9 mouse cellular contexts compared by ENCODE assay signal in the genomic region with DNA sequence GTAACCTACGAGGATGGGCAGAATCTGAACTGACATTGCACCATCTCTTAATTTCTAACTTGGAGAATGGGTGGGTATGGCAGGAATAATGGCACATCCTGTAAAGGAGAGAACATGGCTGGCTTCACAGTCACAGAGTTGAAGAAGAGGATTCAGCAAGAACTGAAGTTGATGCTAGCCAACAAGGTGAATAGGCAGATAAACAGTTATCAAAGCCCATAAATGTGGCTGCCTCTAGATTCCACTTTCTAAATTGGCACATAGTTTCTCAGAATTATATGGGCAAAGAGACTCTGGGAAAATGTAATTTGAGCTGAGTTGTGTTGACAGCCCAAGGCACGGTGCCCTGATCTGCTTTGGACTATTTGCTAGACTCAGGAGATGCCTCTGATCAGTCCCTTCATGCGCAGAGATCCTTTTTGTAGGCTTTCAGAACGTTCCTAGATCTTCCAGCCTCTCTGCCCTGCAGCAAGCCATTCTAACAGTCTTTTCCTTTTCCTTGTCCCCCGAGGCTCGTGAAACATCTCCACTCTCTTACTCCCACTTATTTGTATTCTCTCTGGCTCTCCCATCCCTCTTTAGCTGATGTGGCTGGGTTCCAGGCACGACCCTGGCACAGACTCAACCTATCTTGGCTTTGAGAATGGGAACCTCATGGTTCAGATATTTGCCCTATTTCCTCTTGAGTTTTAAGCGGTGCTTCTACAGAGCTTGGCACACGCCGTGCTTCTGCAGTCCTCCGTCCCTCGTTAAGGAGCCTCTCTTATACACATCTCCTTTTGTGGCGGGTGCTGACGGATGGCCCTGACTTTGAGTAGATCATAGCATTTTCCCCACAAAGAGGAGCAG.
DNase-seq lines count a peak whose midpoint lies in the region.
"Had no signal": no experiment of that assay in that cellular context is flagged by ENCODE, and none has a peak within 500 bp of the region (broad histone marks: within the 10 kb centered on the region; RNA-seq: fewer than 3 reads in every experiment).

No protein-coding gene starts in this region.

- no peaks in the 10 kb centered on the region for H3K27me3 ChIP-seq in heart, embryonic 10.5 days (ENCODE audit: insufficient read depth, poor library complexity, severe bottlenecking)
- H3K27me3 ChIP-seq: embryonic facial prominence, embryonic 12.5 days had no signal

- no peaks in the 10 kb centered on the region for H3K36me3 ChIP-seq in heart, embryonic 10.5 days
- H3K36me3 ChIP-seq: embryonic facial prominence, embryonic 12.5 days had no signal

- no peaks in the 10 kb centered on the region for H3K9me3 ChIP-seq in heart, embryonic 10.5 days
- H3K9me3 ChIP-seq: embryonic facial prominence, embryonic 12.5 days had no signal

- peak; percentile 37 to 48 for DNase-seq in heart, adult 18-20 months
- no peak for DNase-seq in heart, embryonic 10.5 days (ENCODE audit: low spot score)
- peak; percentile 64 to 89 for DNase-seq in cerebellum, postnatal 4 days (ENCODE audit: low spot score in 2 of 2)
- DNase-seq in heart, adult 8-10 months (ENCODE audit: low spot score), result peak; percentile 7
- DNase-seq in layer of hippocampus, adult 11-12 months (ENCODE audit: low spot score), result peak; percentile 67
- DNase-seq in lung, postnatal 14 days, result peak; percentile 28
- DNase-seq in testis, postnatal 10 days (ENCODE audit: low spot score), result peak; percentile 69
- DNase-seq in natural killer cell, adult 2 months (ENCODE audit: low spot score in 2 of 2), result no peak

- WGBS in heart, embryonic 10.5 days, result 64% methylated on average over 14 of the region's 14 CpGs

- no peak overlapping the region for H3K4me3 ChIP-seq in heart, embryonic 10.5 days
- H3K4me3 ChIP-seq: embryonic facial prominence, embryonic 12.5 days had no signal

- H3K4me1 ChIP-seq in heart, embryonic 10.5 days, result no peaks in the 10 kb centered on the region
- H3K4me1 ChIP-seq: embryonic facial prominence, embryonic 12.5 days had no signal

- H3K27ac ChIP-seq in heart, embryonic 10.5 days, result no peak overlapping the region
- H3K27ac ChIP-seq: embryonic facial prominence, embryonic 12.5 days had no signal

Comparison
In these comparisons a context has a peak if more than half of its experiments do, and no peak if none do; other contexts are left out.
1. DNase-seq: peak in heart, adult 18-20 months (2 of 2), cerebellum, postnatal 4 days (2 of 2), heart, adult 8-10 months (single experiment), layer of hippocampus, adult 11-12 months (single experiment), lung, postnatal 14 days (single experiment) and testis, postnatal 10 days (single experiment); none in heart, embryonic 10.5 days (single experiment) and natural killer cell, adult 2 months (0 of 2).